Mouse (Mus musculus) right cerebral cortex, postnatal 36 days (tissue): ENCODE measurements around the gene March10.

ENCODE experiments used
- DNase-seq, 2 experiments: peaks; one replicate each; pipeline ENCODE4 v3.0.0; 2022; ENCODE audit warnings: low spot score in 2 of 2, mixed read lengths in 1 of 2

Gene March10

GRCm38 (mm10) chr11:105312972-105313632 is 143.4 kb downstream of the March10 start:
- DNase-seq = no peak

DNA sequence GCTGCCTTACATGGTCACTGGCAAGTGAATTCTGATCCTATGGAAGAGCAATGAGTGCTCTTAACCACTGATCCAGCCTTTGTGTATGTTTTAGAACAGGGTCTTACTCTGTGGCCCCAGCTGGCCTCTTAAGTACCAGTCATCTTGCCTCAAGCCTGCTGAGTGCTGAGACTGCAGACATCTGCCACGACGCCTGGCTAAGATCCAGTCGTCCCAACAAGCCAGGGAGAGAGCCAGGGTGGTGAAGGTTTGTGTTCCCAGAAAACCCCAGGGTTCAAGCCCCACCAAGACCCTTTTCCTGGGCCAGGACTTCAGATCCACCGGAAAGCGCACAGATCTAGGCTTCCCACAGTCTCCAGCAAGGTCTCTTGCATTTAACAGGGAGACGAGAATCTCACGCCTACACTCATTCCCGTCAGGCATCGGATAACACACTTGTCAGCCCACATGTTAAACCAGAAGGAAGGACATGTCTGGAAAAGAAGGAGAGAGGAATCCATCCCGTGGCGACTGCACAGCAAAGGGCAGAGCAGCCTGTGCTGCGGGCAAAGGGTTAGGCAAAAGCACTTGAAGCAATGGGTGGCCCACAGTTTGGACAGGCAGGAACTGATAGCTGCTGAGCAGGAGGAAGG is 144.1 kb downstream of the March10 start:
- no peak for DNase-seq

DNA sequence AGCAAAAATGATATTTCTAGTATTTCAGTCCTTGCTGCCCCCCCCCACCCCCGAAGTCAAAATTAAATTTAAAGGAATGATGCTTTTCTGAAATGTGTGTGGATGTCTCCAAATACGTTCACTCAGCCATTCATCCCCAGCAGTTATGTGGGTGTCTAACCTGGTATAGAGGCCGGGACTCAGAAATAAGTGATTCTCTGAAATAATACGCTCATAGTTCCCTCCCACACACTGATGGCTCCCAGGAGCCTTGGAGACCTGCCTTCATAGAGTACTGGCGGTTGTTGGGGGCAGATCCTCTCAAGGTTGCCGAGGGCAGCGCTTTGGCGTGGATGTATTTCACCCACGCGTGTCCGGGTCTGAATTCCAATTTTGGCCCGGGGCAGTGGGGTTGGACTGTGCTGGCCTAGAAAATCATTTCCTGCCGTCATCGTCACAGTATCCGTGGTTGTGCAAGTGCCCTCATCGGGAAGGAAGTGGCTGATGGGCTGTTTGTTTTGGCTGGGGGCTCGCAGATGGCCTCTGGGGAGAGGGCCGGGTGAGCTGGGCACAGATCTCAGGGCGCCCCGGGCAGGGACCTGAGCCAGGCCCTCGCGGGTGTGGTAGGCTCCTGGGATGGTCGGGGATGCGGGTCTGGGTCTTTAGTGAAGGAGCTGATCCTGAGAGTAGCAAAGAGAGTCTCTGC is 145.1 kb downstream of the March10 start:
- no peak for DNase-seq
